ENCODE assay signal across 17 mouse cellular contexts in the genomic region with DNA sequence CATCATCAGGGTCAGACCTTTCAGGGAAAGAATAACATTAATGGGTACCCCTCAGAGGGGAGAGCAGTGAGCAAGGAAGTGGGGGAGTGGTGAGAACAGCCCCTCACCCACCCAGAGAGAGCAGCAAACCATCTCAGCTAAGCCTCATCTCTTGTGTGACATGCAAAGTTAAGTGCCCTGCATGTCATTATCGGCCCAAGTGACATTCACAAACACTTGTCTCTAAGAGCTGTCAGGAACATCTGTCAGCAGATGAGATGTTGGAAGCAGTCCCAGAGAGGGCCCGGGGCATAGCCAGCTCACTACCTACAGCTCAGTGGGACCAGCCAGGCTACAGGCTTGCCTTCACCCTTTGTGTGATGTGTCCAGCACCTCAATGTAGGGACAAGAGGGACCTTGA.
A peak's percentile ranks its signal among the peaks of the same experiment; 100 is the strongest.
DNase-seq lines count a peak whose midpoint lies in the region; ATAC-seq and TF ChIP-seq lines count a peak whose summit lies in the region.
"Had no signal": no experiment of that assay in that cellular context is flagged by ENCODE, and none has a peak within 500 bp of the region (broad histone marks: within the 10 kb centered on the region; RNA-seq: fewer than 3 reads in every experiment).

No protein-coding gene starts in this region.

- intact Hi-C loops in heart, postnatal 10 days (cut with DNase I), result no loop called here
- intact Hi-C loops in heart, adult 2 months (cut with DNase I), result no loop called here
- intact Hi-C loops in gastrocnemius, postnatal 36 days (cut with DNase I), result no loop called here

- no peak overlapping the region for H3K4me2 ChIP-seq in midbrain, embryonic 15.5 days
- no peak overlapping the region for H3K4me2 ChIP-seq in midbrain, embryonic 11.5 days
- no peak overlapping the region for H3K4me2 ChIP-seq in forebrain, postnatal 0 days (ENCODE audit: low read depth)
- H3K4me2 ChIP-seq in midbrain, postnatal 0 days (ENCODE audit: low read depth, low read length, poor library complexity, severe bottlenecking), result no peak overlapping the region
- H3K4me2 ChIP-seq: embryonic facial prominence, embryonic 13.5 days; heart, embryonic 13.5 days had no signal

- no peak for TF ChIP-seq POLR2A in heart, adult 2 months (IDR thresholded peaks at IDR 0.05; ENCODE audit: insufficient read depth, low read depth, low read length)

- no peak overlapping the region for H3K4me3 ChIP-seq in heart, adult 2 months
- no peak overlapping the region for H3K4me3 ChIP-seq in midbrain, embryonic 15.5 days
- no peak overlapping the region for H3K4me3 ChIP-seq in midbrain, embryonic 11.5 days (ENCODE audit: low read depth, low read length)
- H3K4me3 ChIP-seq in forebrain, postnatal 0 days (ENCODE audit: low read depth, low read length), result no peak overlapping the region
- H3K4me3 ChIP-seq in midbrain, postnatal 0 days (ENCODE audit: low read depth, low read length), result no peak overlapping the region
- H3K4me3 ChIP-seq: embryonic facial prominence, embryonic 13.5 days; heart, embryonic 13.5 days had no signal

- WGBS in heart, adult 2 months, result 15% methylated on average over 2 of the region's 2 CpGs
- 49% methylated on average over 2 of the region's 2 CpGs for WGBS in midbrain, embryonic 15.5 days
- 78% methylated on average over 2 of the region's 2 CpGs for WGBS in midbrain, embryonic 11.5 days
- WGBS in forebrain, postnatal 0 days, result 39% methylated on average over 2 of the region's 2 CpGs
- WGBS in midbrain, postnatal 0 days, result 44% methylated on average over 2 of the region's 2 CpGs

- DNase-seq in heart, postnatal 10 days, result peak; percentile 22 to 23
- DNase-seq in heart, adult 2 months, result no peak
- DNase-seq in midbrain, embryonic 11.5 days (ENCODE audit: low spot score, missing footprints), result no peak
- peak; percentile 25 for DNase-seq in forebrain, postnatal 0 days
- peak; percentile 17 for DNase-seq in midbrain, postnatal 0 days (ENCODE audit: low spot score)
- no peak for DNase-seq in gastrocnemius, postnatal 36 days
- DNase-seq: adrenal gland, adult 2 months; cerebellum, adult 9-10 months; heart, postnatal 36 days; thymus, postnatal 14 days had no signal

- TF ChIP-seq EP300 in heart, adult 2 months (IDR thresholded peaks at IDR 0.05; ENCODE audit: insufficient read depth, low read depth, low read length), result no peak

- no peak overlapping the region for H3K9ac ChIP-seq in heart, adult 2 months (ENCODE audit: low read depth, low read length)
- no peak overlapping the region for H3K9ac ChIP-seq in midbrain, embryonic 15.5 days
- H3K9ac ChIP-seq in midbrain, embryonic 11.5 days (ENCODE audit: low read length), result no peak overlapping the region
- no peak overlapping the region for H3K9ac ChIP-seq in forebrain, postnatal 0 days
- H3K9ac ChIP-seq in midbrain, postnatal 0 days (replicated peaks; ENCODE audit: low read length, poor library complexity, severe bottlenecking), result no peak overlapping the region
- H3K9ac ChIP-seq: embryonic facial prominence, embryonic 13.5 days; heart, embryonic 13.5 days; liver, embryonic 14.5 days had no signal

- peaks cover 1% of the 10 kb centered on the region; the same call in 1 of the 2 replicates for H3K27me3 ChIP-seq in heart, adult 2 months (ENCODE audit: control insufficient read depth, insufficient read depth, low read length)
- H3K27me3 ChIP-seq in midbrain, embryonic 15.5 days (replicated peaks), result no peaks in the 10 kb centered on the region
- no peaks in the 10 kb centered on the region for H3K27me3 ChIP-seq in midbrain, embryonic 11.5 days (ENCODE audit: control insufficient read depth, insufficient read depth, low read length)
- no peaks in the 10 kb centered on the region for H3K27me3 ChIP-seq in forebrain, postnatal 0 days (ENCODE audit: insufficient read depth, low read length)
- H3K27me3 ChIP-seq in midbrain, postnatal 0 days (ENCODE audit: insufficient read depth, low read length), result no peaks in the 10 kb centered on the region
- H3K27me3 ChIP-seq: embryonic facial prominence, embryonic 13.5 days had no signal

- H3K9me3 ChIP-seq in midbrain, embryonic 15.5 days, result no peaks in the 10 kb centered on the region
- no peaks in the 10 kb centered on the region for H3K9me3 ChIP-seq in midbrain, embryonic 11.5 days (ENCODE audit: control insufficient read depth, low read length)
- no peaks in the 10 kb centered on the region for H3K9me3 ChIP-seq in forebrain, postnatal 0 days (ENCODE audit: low read length)
- H3K9me3 ChIP-seq in midbrain, postnatal 0 days (ENCODE audit: low read length), result no peaks in the 10 kb centered on the region
- H3K9me3 ChIP-seq: embryonic facial prominence, embryonic 13.5 days; heart, embryonic 13.5 days had no signal

- H3K79me2 ChIP-seq in heart, adult 2 months (replicated peaks; ENCODE audit: control insufficient read depth, insufficient read depth, low read length), result no peaks in the 10 kb centered on the region

- TF ChIP-seq CTCF in heart, adult 2 months (IDR thresholded peaks at IDR 0.05), result no peak
- TF ChIP-seq CTCF in forebrain, postnatal 0 days (IDR thresholded peaks at IDR 0.05; ENCODE audit: low read depth), result no peak
- TF ChIP-seq CTCF in midbrain, postnatal 0 days (IDR thresholded peaks at IDR 0.05), result no peak

- no peaks in the 10 kb centered on the region for H3K36me3 ChIP-seq in heart, adult 2 months (ENCODE audit: control insufficient read depth, insufficient read depth, low read length)
- no peaks in the 10 kb centered on the region for H3K36me3 ChIP-seq in midbrain, embryonic 15.5 days (replicated peaks)
- H3K36me3 ChIP-seq in midbrain, embryonic 11.5 days (ENCODE audit: control insufficient read depth, insufficient read depth, low read length), result no peaks in the 10 kb centered on the region; the same call in 1 of the 2 replicates
- no peaks in the 10 kb centered on the region for H3K36me3 ChIP-seq in forebrain, postnatal 0 days (ENCODE audit: insufficient read depth)
- H3K36me3 ChIP-seq in midbrain, postnatal 0 days (ENCODE audit: insufficient read depth, low read length), result no peaks in the 10 kb centered on the region
- H3K36me3 ChIP-seq: embryonic facial prominence, embryonic 13.5 days; heart, embryonic 13.5 days had no signal

- H3K4me1 ChIP-seq in heart, adult 2 months (ENCODE audit: control insufficient read depth, insufficient read depth, low read length), result no peaks in the 10 kb centered on the region
- no peaks in the 10 kb centered on the region for H3K4me1 ChIP-seq in midbrain, embryonic 15.5 days
- H3K4me1 ChIP-seq in midbrain, embryonic 11.5 days (ENCODE audit: control insufficient read depth, insufficient read depth, low read length), result no peaks in the 10 kb centered on the region
- H3K4me1 ChIP-seq in forebrain, postnatal 0 days (ENCODE audit: insufficient read depth), result no peaks in the 10 kb centered on the region
- no peaks in the 10 kb centered on the region for H3K4me1 ChIP-seq in midbrain, postnatal 0 days (ENCODE audit: insufficient read depth, low read length)
- H3K4me1 ChIP-seq: embryonic facial prominence, embryonic 13.5 days had no signal

- no peak overlapping the region for H3K27ac ChIP-seq in heart, adult 2 months
- no peak overlapping the region for H3K27ac ChIP-seq in midbrain, embryonic 15.5 days
- no peak overlapping the region for H3K27ac ChIP-seq in midbrain, embryonic 11.5 days (ENCODE audit: low read depth, low read length)
- no peak overlapping the region for H3K27ac ChIP-seq in forebrain, postnatal 0 days (ENCODE audit: low read depth, low read length)
- no peak overlapping the region for H3K27ac ChIP-seq in midbrain, postnatal 0 days (ENCODE audit: low read depth, low read length)
- H3K27ac ChIP-seq: embryonic facial prominence, embryonic 13.5 days; heart, embryonic 13.5 days; kidney, postnatal 0 days; liver, embryonic 14.5 days had no signal

- peak; percentile 45; the same call in 1 of the 2 replicates for ATAC-seq in midbrain, embryonic 15.5 days (replicated peaks)
- no peak for ATAC-seq in midbrain, embryonic 11.5 days (ENCODE audit: low FRiP score)
- peak; percentile 71 for ATAC-seq in forebrain, postnatal 0 days
- ATAC-seq in midbrain, postnatal 0 days (ENCODE audit: low FRiP score), result no peak
- ATAC-seq: intestine, embryonic 16.5 days; lung, postnatal 0 days had no signal

Comparison
In these comparisons a context has a peak if more than half of its experiments do, and no peak if none do; other contexts are left out.
1. DNase-seq: peak in heart, postnatal 10 days (2 of 2), forebrain, postnatal 0 days (single experiment) and midbrain, postnatal 0 days (single experiment); none in heart, adult 2 months (0 of 2), midbrain, embryonic 11.5 days (single experiment) and gastrocnemius, postnatal 36 days (0 of 2).
2. ATAC-seq: peak in midbrain, embryonic 15.5 days (single experiment) and forebrain, postnatal 0 days (single experiment); none in midbrain, embryonic 11.5 days (single experiment) and midbrain, postnatal 0 days (single experiment).